Mouse (Mus musculus) neural tube, embryonic 14.5 days (tissue): ENCODE results near the gene Mecom. TPM values are rescaled to one million over a fixed set of nuclear protein-coding genes. Genes with fewer than 3 reads are reported as not detected.

Source experiments
- ATAC-seq: fragments of 200-750 bp; cut with Nextera tagmentation; 2 replicates; pipeline ENCODE4 v1.8.0; 2017; ENCODE audit warnings: low read depth, mild to moderate bottlenecking, moderate TSS enrichment, moderate library complexity
- H3K27ac ChIP-seq: fragments of 300-500 bp; sonication (generic); 2 replicates; pipeline ENCODE4 v1.5.1; 2014; ENCODE audit warnings: low read depth, mild to moderate bottlenecking, control low read depth, low read length, moderate library complexity, mixed read lengths
- H3K27me3 ChIP-seq: fragments of 300-500 bp; sonication (generic); 2 replicates; pipeline ENCODE4 v1.6.1; 2014; ENCODE audit warnings: low read length; ENCODE audit not compliant: control insufficient read depth, insufficient read depth
- H3K36me3 ChIP-seq: fragments of 300-500 bp; sonication (generic); 2 replicates; pipeline ENCODE4 v1.6.1; 2014; ENCODE audit warnings: low read length, mixed read lengths; ENCODE audit not compliant: control insufficient read depth, insufficient read depth
- H3K4me1 ChIP-seq: fragments of 300-500 bp; sonication (generic); 2 replicates; pipeline ENCODE4 v1.6.1; 2014; ENCODE audit warnings: low read length; ENCODE audit not compliant: control insufficient read depth, insufficient read depth
- H3K4me2 ChIP-seq: fragments of 300-500 bp; sonication (generic); 2 replicates; pipeline ENCODE4 v1.6.1; 2014; ENCODE audit warnings: mild to moderate bottlenecking, low read depth, low read length, control low read depth
- H3K4me3 ChIP-seq: fragments of 300-500 bp; sonication (generic); 2 replicates; pipeline ENCODE4 v1.5.1; 2014; ENCODE audit warnings: low read depth, low read length, control low read depth, mixed read lengths
- H3K9ac ChIP-seq: fragments of 300-500 bp; sonication (generic); replicated peaks from 2 replicates; pipeline ENCODE4 v1.6.1; 2014; ENCODE audit warnings: low read depth, mild to moderate bottlenecking, control low read depth, low read length, mixed read lengths
- H3K9me3 ChIP-seq: fragments of 300-500 bp; sonication (generic); 2 replicates; pipeline ENCODE4 v1.6.1; 2016; ENCODE audit warnings: low read length; ENCODE audit not compliant: control insufficient read depth
- WGBS: fragments of 180-500 bp; shearing (Covaris S2); extraction: QIAGEN DNeasy Blood & Tissue Kit; methylation state at CpG from one replicate; pipeline ENCODE4 v1.1.7; 2014; 5-methylcytosine and 5-hydroxymethylcytosine counted together
- polyA plus RNA-seq: library from polyadenylated mRNA; unstranded; fragments of >200 nt; fragmentation: Nextera tagmentation; extraction: Ambion mirVana; gene quantifications from 2 replicates; pipeline ENCODE4 v1.2.1, GENCODE M21; 2014

The Mecom gene
- polyA plus RNA-seq, 1 experiment from 2014 or later: 6.4 TPM

DNA sequence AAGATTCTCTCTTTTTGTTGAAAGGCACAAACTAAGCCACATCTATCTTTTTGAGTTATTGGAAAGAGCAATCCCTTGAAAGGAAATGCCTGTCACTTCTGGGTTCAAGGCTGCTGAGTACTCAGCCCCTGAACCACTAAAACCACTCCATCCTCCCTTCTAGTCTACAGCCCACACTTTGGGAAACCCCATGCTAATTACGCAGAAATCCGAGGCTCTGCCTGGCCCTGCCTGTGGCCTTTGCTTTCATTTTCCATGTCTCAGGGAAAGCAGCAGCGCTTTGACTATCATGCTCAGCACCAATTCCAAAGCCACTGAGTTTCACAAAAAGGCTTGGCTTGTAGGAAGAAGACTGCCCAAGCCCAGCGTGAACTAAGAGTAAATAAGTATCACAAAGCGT lies 70.8 kb downstream of the Mecom start:
- 55% methylated on average over 5 of the region's 5 CpGs for WGBS
- H3K4me2 ChIP-seq: no peak overlapping the region
- H3K4me1 ChIP-seq: no peaks in the 10 kb centered on the region
- H3K36me3 ChIP-seq: no peaks in the 10 kb centered on the region
- no peaks in the 10 kb centered on the region for H3K9me3 ChIP-seq
- H3K9ac ChIP-seq: no peak overlapping the region
- H3K27me3 ChIP-seq: no peaks in the 10 kb centered on the region
- no peak overlapping the region for H3K4me3 ChIP-seq
- no peak for ATAC-seq
- no peak overlapping the region for H3K27ac ChIP-seq

DNA sequence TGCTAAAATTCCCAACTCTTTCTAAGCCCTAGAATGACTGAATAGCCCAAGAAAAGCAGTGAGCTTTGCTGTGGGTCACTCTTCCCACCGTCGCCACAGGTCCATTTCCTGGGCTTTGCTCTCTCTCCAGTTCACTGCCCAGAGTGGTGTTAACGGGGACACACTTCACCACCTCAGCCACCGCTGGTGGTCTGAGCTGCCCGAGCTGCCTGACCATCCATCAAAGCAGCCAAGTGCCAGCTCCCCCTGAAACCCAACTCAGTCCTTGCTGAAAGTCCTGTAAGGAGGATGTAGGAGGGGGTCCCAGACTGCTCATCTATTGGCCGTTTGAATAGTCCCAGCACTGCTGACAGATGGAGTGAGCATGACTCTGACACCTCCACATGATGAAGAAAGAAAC lies 72.2 kb downstream of the Mecom start:
- WGBS: 63% methylated on average over 6 of the region's 6 CpGs
- no peak overlapping the region for H3K9ac ChIP-seq
- H3K27ac ChIP-seq: no peak overlapping the region
- no peaks in the 10 kb centered on the region for H3K4me1 ChIP-seq
- H3K9me3 ChIP-seq: no peaks in the 10 kb centered on the region
- no peaks in the 10 kb centered on the region for H3K27me3 ChIP-seq
- no peak overlapping the region for H3K4me2 ChIP-seq
- no peak for ATAC-seq
- H3K4me3 ChIP-seq: no peak overlapping the region
- H3K36me3 ChIP-seq: no peaks in the 10 kb centered on the region

DNA sequence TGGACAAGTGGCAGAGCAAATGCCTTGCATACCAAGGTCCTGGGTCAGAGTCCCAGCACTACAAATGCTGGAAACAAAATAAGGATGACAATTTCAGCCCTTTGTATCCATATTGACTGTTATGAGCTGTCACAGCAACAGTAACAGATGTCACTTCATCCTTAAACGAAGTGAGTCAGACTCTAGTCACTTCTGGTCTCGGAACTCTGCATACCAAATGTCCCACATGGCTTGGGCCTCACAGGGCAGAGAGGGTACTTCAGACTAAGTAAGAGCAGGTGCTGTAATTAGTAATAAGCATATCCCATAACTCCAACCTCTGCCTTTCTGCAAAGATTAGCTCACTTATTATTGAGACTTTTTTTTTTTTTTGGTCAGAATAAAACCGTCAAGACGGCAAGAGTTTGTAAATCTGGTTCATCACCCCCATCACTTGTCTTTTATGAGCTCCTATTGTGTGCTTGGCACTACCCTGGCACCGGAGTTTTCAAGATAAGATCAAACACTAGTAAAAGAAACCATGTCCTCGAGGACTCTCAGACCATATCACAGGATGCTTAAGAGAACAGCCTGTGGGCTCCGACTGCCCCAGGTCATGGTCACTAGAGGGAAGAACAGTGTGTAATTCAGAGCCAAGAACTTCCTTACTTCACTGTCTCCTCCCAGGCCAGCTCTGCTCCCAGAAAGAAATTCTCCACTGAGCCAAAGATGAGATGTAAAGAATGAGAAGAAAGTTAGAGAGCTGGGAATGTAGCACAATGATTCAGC lies 79.6 kb downstream of the Mecom start:
- ATAC-seq: no peak
- Histone ChIP-seq H3K27ac (no peak overlapping the region), H3K36me3 (no peaks in the 10 kb centered on the region), H3K4me1 (no peaks in the 10 kb centered on the region), H3K27me3 (no peaks in the 10 kb centered on the region), H3K4me2 (no peak overlapping the region), H3K4me3 (no peak overlapping the region), H3K9me3 (no peaks in the 10 kb centered on the region), H3K9ac (no peak overlapping the region)
- whole genome bisulfite sequencing: 75% methylated on average over 7 of the region's 7 CpGs

DNA sequence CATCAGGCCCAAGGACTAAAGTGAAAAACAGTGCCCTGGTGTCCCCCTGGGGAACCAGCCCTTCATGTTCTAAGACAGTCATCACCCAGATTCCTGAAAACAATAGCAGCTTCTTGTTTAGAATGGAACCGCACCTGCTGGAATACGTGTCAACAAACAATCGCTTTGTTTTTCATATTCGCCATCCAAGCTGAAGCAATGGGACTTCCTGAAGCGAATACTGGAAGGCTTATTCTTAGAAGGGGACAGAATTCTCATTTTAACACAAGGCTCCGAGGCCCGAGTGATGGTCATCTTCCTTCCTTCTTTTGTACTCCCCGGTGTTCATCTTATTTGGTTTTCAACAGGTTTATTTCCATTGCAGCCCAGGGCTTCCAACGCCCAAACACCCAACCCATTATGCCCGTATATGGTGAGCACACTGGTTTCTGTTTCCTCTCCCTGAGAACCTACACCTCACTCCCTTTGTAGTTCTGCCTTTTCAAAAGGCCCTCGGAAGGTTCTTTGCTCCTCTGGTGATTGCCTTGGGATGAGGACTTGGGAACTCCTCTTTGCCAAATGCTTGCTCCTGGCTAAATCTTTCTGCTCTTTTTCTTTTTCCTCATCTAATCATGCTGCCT lies 81.7 kb downstream of the Mecom start:
- 61% methylated on average over 11 of the region's 11 CpGs for WGBS
- no peak for ATAC-seq
- no peak overlapping the region for H3K4me2 ChIP-seq
- no peak overlapping the region for H3K9ac ChIP-seq
- no peaks in the 10 kb centered on the region for H3K27me3 ChIP-seq
- no peaks in the 10 kb centered on the region for H3K9me3 ChIP-seq
- H3K27ac ChIP-seq: no peak overlapping the region
- H3K4me3 ChIP-seq: no peak overlapping the region
- no peaks in the 10 kb centered on the region for H3K4me1 ChIP-seq
- no peaks in the 10 kb centered on the region for H3K36me3 ChIP-seq

DNA sequence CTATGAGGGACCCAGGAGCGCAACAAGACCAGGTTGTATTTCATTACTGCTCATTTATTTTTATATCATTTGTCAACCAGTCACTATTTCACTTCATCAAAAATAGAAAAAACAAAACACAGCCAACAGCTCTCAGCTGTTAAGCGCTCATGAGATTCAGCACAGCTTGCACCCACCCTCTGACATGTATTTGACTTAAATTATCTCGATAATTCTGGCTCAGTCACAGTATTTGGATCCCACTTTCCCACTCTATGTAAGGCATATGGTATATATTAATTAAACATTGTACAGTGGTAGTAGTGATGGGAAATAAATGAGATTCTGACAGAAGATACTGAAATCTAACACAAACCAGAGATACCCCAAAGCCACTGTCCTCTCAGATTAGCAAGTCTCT lies 83.3 kb downstream of the Mecom start:
- Histone ChIP-seq H3K9ac (no peak overlapping the region), H3K36me3 (no peaks in the 10 kb centered on the region), H3K4me2 (no peak overlapping the region), H3K27ac (no peak overlapping the region), H3K4me1 (no peaks in the 10 kb centered on the region), H3K27me3 (no peaks in the 10 kb centered on the region), H3K4me3 (no peak overlapping the region), H3K9me3 (no peaks in the 10 kb centered on the region)
- 92% methylated on average over 3 of the region's 3 CpGs for WGBS
- no peak for ATAC-seq

DNA sequence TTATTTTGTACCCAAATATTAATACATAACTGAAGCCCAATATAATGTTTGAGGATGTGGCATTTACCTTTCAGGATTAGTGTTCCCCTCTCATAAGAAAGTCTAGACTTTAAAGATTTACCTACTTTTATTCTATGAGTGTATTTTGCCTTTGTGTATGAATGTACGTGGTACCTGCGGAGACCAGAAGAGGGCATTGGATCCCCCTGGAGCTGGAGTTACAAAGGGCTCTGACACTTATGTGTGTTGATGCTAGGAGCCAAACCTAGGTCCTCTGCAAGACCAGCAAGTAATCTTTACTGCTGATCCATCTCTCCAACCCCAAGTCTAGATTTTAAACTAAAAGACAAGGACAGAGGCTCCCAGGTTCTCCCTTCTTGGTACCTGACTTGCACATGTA lies 86.0 kb downstream of the Mecom start:
- WGBS: 89% methylated on average over 2 of the region's 2 CpGs

DNA sequence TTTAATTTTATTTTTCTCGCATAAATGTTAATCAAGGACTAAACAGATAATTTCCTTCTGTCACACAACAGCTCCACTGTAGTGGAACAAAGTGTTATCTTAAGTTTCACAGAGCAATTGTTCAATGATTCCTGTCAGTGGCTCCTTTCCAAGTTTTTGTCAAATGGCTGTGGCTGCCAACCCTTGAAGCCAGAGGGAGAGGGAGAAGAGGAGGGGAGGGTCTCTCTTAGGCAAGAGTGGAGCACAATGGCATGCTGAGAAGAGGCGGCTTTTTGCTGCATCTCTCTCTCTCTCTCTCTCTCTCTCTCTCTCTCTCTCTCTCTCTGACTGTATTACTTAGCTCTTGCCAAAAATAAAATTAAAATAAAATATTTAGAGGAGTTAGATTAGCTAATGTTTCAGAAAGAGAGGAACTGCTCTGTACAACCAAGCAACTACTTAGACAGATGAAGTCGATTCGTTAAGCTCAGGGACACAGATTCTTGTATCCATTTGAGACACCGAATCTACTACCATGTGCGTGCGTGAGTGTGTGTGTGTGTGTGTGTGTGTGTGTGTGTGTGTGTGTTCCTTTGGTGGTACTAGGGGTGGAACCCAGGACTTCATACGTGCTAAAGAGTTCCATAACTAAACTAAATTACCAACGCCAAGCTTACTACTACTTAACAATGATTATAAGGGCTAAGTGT lies 86.8 kb downstream of the Mecom start:
- no peaks in the 10 kb centered on the region for H3K27me3 ChIP-seq
- H3K4me3 ChIP-seq: no peak overlapping the region
- 84% methylated on average over 9 of the region's 9 CpGs for WGBS
- no peak for ATAC-seq
- H3K36me3 ChIP-seq: no peaks in the 10 kb centered on the region
- H3K27ac ChIP-seq: no peak overlapping the region
- no peaks in the 10 kb centered on the region for H3K9me3 ChIP-seq
- H3K4me2 ChIP-seq: no peak overlapping the region
- no peak overlapping the region for H3K9ac ChIP-seq
- no peaks in the 10 kb centered on the region for H3K4me1 ChIP-seq

More for the DNA sequence above, 86.0 kb downstream of the Mecom start:
- Histone ChIP-seq H3K27me3 (no peaks in the 10 kb centered on the region), H3K4me1 (no peaks in the 10 kb centered on the region), H3K9ac (no peak overlapping the region), H3K36me3 (no peaks in the 10 kb centered on the region), H3K27ac (no peak overlapping the region), H3K9me3 (no peaks in the 10 kb centered on the region), H3K4me2 (no peak overlapping the region), H3K4me3 (no peak overlapping the region)
- no peak for ATAC-seq

DNA sequence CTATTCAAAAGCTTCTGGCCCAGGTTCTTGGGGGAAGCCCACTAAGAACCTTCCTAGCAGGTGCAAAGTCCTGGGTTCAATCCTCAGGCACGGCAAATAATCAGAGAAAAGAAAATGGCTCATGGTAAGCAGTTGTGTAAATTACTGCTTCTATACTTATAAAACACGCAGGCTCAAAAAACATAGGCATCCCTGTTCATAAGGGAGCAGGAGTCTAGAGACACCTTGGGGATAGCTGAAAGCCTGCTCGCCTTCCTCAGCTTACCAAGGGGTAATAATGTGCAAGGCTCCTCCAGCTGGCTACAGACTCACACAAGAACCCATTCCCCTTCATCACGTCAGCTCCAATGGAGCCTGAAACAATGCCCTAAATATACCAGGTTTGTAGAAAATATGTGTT lies 88.2 kb downstream of the Mecom start:
- Histone ChIP-seq H3K27ac (no peak overlapping the region), H3K4me1 (no peaks in the 10 kb centered on the region), H3K9ac (no peak overlapping the region), H3K9me3 (no peaks in the 10 kb centered on the region), H3K27me3 (no peaks in the 10 kb centered on the region), H3K4me3 (no peak overlapping the region), H3K36me3 (no peaks in the 10 kb centered on the region), H3K4me2 (no peak overlapping the region)
- ATAC-seq: no peak
- WGBS: 89% methylated on average over 4 of the region's 4 CpGs

DNA sequence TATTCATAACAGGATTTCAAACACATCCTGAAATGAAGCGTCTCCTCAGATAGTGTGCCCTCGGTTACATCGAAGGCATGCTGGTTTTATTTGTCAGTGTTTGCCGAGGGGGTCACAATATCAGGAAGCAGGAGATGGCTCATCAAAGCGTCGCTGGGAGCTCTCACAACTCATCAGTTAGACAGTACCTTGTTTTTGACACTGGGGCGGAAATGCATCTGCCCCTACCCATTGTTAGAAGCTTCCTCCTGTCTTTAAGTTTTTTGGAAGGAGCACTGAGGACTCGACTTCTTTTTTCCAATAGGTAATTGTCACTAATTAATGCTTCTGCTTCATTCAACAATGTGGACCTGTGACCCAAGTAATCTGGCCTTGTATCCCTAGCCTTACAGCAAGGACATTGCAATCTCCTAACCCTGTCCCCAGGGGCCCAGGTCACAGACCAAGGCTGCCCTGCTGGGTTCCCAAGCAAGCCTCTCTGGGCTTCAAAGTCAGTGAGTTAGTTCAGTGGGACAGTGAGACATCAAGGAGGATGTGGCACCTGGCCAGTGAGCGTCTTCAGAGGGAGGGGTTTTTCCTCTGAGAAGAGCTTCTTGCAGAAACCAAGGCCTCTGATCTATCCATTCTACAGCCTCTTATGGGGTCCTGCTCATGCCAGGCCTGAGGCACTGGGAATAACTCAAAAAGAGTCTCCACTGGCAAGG lies 89.7 kb downstream of the Mecom start:
- 54% methylated on average over 9 of the region's 9 CpGs for WGBS
- H3K36me3 ChIP-seq: no peaks in the 10 kb centered on the region
- ATAC-seq: no peak
- H3K27me3 ChIP-seq: no peaks in the 10 kb centered on the region
- no peaks in the 10 kb centered on the region for H3K9me3 ChIP-seq
- H3K27ac ChIP-seq: no peak overlapping the region
- H3K4me1 ChIP-seq: no peaks in the 10 kb centered on the region
- H3K4me2 ChIP-seq: no peak overlapping the region
- H3K4me3 ChIP-seq: no peak overlapping the region
- no peak overlapping the region for H3K9ac ChIP-seq
